Mouse (Mus musculus): Measurements from ENCODE around the gene Taf1d.
"Not testable (repeated sequence)": the region's sequence is repeated elsewhere in the genome, so short reads cannot be mapped to it uniquely, and the experiment has no call there.

Gene Taf1d

GRCm38 (mm10) chr9:15309425-15309824 is 3.4 kb downstream of the Taf1d start:
- no peak for DNase-seq

- no peak for DNase-seq
Observed at GRCm38 (mm10) chr9:15310179-15310578, 4.2 kb downstream of the Taf1d start.

GRCm38 (mm10) chr9:15312054-15312735 is 6.2 kb downstream of the Taf1d start:
- DNase-seq: no peak

- DNase-seq: no peak
Observed at GRCm38 (mm10) chr9:15313633-15314032, 7.6 kb downstream of the Taf1d start.

GRCm38 (mm10) chr9:15314619-15315018 is 8.6 kb downstream of the Taf1d start:
- no peak for DNase-seq

GRCm38 (mm10) chr9:15316296-15316695 is 10.3 kb downstream of the Taf1d start:
- not testable (repeated sequence) for DNase-seq

- DNase-seq: no peak
Observed at GRCm38 (mm10) chr9:15317223-15318169, 11.5 kb downstream of the Taf1d start.

- no peak for DNase-seq
Observed at GRCm38 (mm10) chr9:15318170-15318742, 12.2 kb downstream of the Taf1d start.

GRCm38 (mm10) chr9:15337776-15338175 is 31.8 kb downstream of the Taf1d start:
- no peak for DNase-seq

GRCm38 (mm10) chr9:15349925-15350324 is 43.9 kb downstream of the Taf1d start:
- no peak for DNase-seq

GRCm38 (mm10) chr9:15356916-15357483 is 51.0 kb downstream of the Taf1d start:
- peak; percentile 1 for DNase-seq

- peak; percentile 96 for DNase-seq
Observed at GRCm38 (mm10) chr9:15357484-15358275, 51.7 kb downstream of the Taf1d start, which contains the start of gene Cep295. Gene Cep295, minus strand, starts transcription at chr9:15357788.

GRCm38 (mm10) chr9:15364843-15365242 is 58.8 kb downstream of the Taf1d start:
- no peak for DNase-seq

- peak; percentile 6 for DNase-seq
Observed at GRCm38 (mm10) chr9:15365856-15366255, 59.8 kb downstream of the Taf1d start.

GRCm38 (mm10) chr9:15366260-15366659 is 60.2 kb downstream of the Taf1d start:
- DNase-seq: no peak

All from lung, postnatal 36 days (tissue).